Mouse (Mus musculus) 3T3-L1 (cell line): ENCODE data around the gene 2510009E07Rik.
A peak's percentile ranks its signal among the peaks of the same experiment; 100 is the strongest.

Experiments
- DNase-seq: peaks from one replicate; pipeline ENCODE4 v3.0.0-alpha.2; 2015; ENCODE audit warnings: low read depth, low spot score

2510009E07Rik gene

GRCm38 (mm10) chr16:21694463-21695241 lies at the start of gene 2510009E07Rik:
Gene 2510009E07Rik (minus strand): TSS chr16:21694665.
- DNase-seq: no peak

DNA sequence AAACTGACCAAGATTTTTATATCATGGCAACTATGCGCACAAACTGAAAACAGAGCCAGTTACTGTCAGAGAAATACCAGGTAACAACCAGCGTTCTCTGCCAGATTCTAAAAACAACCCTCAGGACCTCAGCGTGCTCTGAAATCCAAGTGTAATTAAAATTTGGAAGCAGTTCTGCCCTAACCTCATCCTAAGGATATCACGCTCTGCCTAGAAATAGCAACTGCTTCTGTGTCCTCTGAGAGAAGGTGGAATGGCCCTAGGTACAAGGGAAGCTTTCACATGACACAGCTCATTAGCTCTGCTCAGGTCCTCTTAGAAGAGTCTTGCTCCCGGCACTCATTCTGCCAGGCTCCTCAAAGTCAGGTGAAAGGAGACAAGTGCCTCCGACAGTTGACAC lies 48.9 kb upstream of the 2510009E07Rik start:
- DNase-seq: no peak

GRCm38 (mm10) chr16:21742898-21743297 lies 48.4 kb upstream of the 2510009E07Rik start:
- DNase-seq: no peak

- no peak for DNase-seq
Measured at GRCm38 (mm10) chr16:21742191-21742870, 47.9 kb upstream of the 2510009E07Rik start.

GRCm38 (mm10) chr16:21741542-21741941 lies 47.1 kb upstream of the 2510009E07Rik start:
- no peak for DNase-seq

DNA sequence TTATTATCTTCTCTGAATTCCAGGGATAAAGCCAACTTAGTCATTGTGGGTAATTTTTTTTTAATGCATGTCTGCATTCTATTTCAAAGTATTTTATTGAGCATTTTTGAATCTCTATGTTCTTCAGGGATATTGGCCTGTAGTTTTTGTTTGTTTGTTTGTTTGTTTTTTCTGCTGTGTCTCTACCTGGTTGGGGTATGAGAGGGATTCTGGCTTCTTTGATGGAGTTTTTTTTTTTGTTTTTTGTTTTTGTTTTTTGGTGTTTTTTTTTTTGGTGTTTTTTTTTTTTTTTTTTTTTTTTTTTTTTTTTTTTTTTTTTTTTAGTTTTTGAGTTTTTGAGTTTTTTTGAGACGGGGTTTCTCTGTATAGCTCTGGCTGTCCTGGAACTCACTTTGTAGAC lies 41.2 kb upstream of the 2510009E07Rik start:
- DNase-seq: no peak

GRCm38 (mm10) chr16:21727897-21728364 lies 33.5 kb upstream of the 2510009E07Rik start:
- peak; percentile 95 for DNase-seq

DNA sequence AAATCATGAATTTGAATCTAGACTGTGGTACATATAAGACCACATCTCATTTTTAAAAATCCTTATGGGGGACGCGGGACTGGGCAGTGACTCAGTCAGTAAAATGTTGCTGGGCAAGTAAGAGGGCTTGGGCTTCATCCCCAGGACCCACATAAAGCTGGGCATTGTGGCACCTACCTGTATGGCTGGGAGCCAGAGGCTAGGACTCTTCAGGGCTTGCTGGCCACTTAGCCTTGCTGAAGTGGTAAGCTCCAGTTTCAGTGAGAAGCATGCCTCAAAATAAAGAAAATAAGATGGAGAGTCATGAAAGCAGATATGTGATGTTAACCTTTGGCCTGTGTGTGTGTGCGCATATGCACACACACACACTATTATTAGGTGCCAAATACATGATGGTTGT lies 33.0 kb upstream of the 2510009E07Rik start:
- DNase-seq: no peak

- no peak for DNase-seq
Measured at GRCm38 (mm10) chr16:21724261-21724660, 29.8 kb upstream of the 2510009E07Rik start.

- DNase-seq: no peak
Measured at GRCm38 (mm10) chr16:21719770-21720169, 25.3 kb upstream of the 2510009E07Rik start.

DNA sequence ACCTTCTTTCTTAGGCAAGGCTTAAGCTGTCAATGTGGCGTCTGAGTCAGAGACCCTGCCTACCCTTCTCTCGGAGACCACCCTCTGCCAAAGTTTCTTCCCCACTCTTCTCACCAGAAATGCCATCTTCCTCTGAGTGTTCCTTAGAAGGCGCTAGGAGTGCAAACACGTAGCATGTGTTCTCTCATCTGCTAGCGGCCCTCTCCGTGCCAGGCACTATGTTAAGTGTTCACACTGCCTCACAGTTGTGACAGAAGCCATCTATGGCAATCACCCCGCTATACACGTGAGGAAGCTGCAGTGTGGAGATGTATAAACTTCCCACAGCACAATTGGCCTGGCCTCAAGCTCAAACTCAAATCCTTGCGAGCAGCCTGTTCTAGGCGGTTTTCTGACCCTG lies 20.1 kb upstream of the 2510009E07Rik start:
- DNase-seq: no peak

DNA sequence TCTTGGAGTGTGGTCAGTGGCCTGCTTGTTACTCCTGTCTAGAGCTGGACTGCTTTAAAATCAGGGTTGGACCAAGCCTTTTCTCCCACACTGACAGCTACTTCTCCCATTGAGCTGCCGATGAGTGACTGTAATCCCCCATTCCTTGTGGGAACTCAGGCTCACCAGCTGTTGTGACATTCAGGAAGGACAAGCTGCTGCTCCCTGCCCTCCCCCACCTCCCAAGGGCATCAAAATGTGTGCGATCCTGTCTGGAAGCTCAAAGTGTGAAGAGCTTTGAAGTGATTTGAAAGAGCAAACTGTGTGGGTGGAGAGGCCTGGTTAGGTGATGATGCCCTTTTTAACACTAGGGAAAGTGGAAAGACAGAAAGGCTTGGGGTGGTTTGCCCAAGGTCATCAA lies 15.9 kb upstream of the 2510009E07Rik start:
- DNase-seq: no peak

DNA sequence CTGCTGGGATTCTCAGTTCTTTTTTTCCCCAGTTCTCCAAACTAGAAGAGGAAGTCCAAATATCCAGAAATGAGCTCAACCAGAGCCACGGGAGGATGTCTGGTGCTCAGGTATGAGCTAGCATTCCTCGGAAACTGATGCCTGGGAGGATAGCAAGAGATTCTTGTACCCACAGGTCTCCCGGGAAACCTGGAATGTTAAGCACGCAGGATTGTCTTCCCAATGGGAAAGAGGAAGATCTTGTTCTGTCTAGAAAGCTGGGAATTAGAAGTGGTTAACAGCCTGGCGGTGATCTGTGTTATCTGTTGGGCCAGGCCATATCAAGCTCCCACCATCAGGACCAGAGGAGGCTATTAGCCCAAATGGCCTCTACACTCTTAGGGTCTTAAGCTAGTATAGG lies 10.2 kb upstream of the 2510009E07Rik start:
- DNase-seq: no peak

GRCm38 (mm10) chr16:21702314-21702690 lies 7.8 kb upstream of the 2510009E07Rik start:
- DNase-seq: no peak

DNA sequence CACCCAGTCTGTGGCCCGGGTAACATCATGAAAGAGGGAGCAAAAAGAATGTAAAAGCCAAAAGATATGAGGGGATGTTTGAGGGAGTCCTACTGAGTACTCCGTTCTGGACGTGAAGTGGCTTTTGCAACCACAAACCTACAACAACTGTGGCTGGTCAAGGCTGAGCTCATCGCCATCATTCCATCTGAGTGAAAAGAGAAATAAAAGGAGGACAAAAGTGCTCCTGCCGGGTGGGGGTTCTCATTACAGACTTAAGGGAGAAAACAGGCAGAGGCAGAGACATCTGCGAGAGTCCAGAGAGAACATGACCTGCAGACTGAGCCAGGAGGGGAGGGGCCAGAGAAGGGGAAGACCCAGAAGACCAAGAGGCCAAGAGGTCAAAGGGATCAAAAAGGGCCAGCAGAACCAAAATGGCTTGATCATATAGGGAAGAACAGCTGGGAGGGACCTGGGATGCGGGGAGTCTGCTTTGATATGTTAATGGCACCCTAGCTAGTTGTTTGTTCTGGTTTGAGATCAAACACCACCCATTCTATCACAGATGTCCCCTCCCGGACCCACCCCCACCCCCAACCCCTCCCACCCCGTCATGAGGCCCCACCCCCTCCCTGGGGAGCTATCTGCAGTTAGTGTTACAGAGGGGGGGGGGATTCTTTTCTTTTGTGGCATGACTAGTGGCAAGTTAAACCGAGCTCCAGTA lies 7.3 kb upstream of the 2510009E07Rik start:
- no peak for DNase-seq

- no peak for DNase-seq
Measured at GRCm38 (mm10) chr16:21698136-21698535, 3.7 kb upstream of the 2510009E07Rik start.

DNA sequence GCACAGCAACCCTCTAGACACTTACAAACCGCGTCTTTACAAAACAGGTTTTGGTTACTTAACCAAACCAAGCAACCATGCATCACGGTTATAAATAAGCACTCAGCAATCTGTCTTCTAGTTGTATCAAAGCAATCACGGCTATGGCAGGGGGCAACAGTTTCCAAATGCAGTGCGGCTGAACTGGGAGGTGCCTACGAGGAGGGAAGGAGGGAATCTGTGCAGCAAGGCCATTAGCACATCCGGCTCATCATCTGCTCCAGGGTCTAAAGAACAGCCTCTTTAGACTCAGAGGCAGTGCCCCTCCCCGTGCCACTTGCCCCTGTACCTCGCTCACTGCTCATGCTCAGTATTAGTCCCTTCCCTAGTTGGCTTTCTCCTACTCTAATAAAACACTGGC lies 2.5 kb upstream of the 2510009E07Rik start:
- no peak for DNase-seq

GRCm38 (mm10) chr16:21695242-21695578 lies 745 bp upstream of the 2510009E07Rik start:
- DNase-seq: no peak

GRCm38 (mm10) chr16:21693981-21694462 lies 443 bp downstream of the 2510009E07Rik start:
- no peak for DNase-seq

DNA sequence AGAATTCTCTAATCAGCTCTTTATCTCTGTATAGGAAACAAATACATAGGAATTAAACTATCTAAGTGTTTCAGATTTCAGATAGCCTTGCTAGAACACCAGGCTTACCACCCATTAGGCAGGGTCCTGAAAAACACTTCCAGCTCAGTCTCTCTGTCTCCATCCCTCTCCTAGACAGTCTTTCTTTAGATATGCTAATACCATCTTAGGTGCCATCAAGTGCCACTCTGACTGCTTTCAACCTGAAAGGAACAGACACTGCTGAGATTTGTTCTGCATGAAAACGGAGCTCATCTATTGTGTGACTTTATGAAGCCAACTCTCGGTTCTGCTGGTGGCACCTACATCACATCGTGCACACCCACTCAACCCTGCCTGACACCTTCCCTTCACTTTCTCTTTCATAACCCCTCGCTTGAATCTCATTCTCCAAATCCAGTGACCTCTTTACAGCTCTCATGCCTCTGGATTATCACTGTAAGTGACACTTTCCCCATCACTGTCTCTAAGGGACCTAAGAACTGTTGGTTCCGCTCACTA lies 4.2 kb downstream of the 2510009E07Rik start:
- no peak for DNase-seq

GRCm38 (mm10) chr16:21689141-21689540 lies 5.3 kb downstream of the 2510009E07Rik start:
- DNase-seq: no peak

DNA sequence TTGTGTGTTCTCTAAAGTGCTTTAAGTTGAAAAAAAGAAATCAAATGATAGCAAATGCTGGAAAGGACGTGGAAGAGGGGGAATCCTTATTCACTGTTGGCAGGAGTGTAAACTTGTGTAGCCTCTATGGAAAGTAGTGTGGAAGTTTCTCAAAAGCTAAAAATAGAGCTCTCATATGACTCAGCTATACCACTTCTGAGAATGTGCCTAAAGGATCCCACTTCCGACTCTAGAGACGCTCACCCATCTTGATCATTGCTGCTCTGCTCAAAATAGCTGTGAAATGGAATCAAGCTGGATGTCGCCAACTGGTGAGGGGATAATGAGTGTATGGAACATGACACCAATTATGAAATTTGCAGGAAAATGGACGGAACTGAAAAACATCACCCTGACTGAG lies 7.1 kb downstream of the 2510009E07Rik start:
- peak; percentile 10 for DNase-seq
